Mouse (Mus musculus) embryo, embryonic 11.5 days (tissue): ENCODE measurements around the gene Nlrp4a.
"Not testable (repeated sequence)": the region's sequence is repeated elsewhere in the genome, so short reads cannot be mapped to it uniquely, and the experiment has no call there.

Experiments
- DNase-seq: peaks from one replicate; pipeline ENCODE4 v3.0.0-alpha.2; 2012; ENCODE audit warnings: low read depth, low spot score

Nlrp4a gene

DNA sequence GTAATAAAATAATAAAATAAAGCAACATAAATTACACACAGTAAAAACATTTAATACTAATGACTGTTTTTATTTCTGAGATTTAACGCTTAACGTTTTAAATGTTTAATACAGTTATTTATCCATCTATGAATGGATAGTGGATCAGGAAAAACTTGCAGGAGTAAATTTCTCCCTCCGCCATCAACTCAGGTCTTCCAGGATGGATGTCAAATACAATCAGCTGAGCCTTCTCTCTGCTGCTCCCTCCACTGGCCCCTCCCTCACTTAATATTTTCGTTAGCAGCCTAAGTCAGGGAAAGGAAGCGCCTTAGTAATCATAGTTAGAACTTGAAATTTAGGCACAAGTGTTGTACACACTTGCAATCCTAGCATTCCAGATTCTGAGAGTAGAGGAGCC, at the start of gene Nlrp4a:
TSS of gene Nlrp4a (plus strand) at position 301 of the 400 bp plus-strand sequence.
- DNase-seq: no peak

DNA sequence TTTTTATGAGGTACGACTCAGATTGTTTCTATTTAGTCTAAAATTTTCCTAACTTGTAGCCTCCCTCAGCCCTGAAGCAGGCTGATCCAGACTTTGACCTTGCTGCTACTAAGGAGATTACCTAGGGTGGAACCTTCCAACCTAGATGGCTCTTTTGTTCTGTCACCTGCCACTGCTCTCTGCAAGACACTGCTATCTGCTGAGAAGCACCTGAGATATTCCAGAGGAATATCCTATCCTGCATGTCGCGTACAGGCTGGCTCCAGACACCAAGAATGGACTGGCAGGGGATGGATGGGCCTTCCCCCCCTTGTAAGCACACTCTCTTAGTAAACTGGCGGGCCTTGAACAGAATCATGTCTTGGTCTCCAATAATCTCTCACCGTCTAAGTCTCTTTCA, 48.2 kb upstream of the Nlrp4a start:
- DNase-seq: not testable (repeated sequence)

DNA sequence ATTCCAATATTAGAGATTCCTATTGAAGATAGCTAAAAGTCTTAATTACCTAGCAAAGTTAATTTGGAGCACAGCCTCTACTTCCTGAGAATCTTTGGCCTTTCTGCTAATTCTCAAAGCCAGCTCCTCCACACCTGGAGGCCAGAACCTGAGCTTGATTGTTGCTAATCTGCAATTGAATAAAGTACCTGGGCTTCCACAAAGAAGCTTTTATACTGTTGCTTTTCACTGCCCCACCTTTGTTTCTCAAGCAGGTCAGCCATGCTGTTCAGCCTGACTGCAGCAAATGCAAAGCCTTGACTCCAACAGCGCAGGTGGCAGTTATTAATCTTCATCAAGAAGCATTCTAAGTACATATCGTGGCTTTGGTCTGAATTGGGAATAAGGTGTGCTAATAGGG, 43.8 kb upstream of the Nlrp4a start:
- DNase-seq: not testable (repeated sequence)

DNA sequence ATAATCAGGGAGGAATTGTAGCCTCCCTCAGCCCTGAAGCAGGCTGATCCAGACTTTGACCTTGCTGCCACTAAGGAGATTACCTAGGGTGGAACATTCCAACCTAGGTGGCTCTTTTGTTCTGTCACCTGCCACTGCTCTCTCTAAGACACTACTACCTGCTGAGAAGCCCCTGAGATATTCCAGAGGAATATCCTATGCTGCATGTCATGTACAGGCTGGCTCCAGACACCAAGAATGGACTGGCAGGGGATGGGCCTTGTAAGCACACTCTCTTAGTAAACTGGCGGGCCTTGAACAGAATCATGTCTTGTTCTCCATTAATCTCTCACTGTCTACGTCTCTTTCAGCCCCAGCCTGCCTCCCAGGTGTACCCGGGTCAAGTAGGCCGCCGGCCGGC, 43.1 kb upstream of the Nlrp4a start:
- not testable (repeated sequence) for DNase-seq

DNA sequence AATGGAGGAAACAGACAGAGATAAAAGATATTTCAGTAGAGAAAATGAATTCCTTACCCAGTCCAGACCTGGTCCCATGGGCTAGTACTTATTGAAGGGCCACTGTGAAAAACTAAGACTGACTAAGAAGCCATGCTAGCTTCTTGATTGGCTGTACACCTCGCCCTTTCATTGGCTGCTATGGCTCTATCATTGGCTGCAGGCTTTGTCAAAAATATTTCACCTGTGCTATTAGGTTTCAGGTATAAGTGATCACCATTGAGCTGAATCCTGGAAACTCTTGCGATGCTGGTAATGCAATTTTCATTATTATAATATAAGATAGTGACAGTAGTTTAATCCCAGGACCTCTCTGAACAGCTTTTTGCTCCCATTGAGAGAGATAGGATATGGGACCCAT, 31.3 kb upstream of the Nlrp4a start, which contains the start of gene Nlrp9c:
TSS of gene Nlrp9c (minus strand) at position 101 of the 400 bp plus-strand sequence.
- DNase-seq: not testable (repeated sequence)

DNA sequence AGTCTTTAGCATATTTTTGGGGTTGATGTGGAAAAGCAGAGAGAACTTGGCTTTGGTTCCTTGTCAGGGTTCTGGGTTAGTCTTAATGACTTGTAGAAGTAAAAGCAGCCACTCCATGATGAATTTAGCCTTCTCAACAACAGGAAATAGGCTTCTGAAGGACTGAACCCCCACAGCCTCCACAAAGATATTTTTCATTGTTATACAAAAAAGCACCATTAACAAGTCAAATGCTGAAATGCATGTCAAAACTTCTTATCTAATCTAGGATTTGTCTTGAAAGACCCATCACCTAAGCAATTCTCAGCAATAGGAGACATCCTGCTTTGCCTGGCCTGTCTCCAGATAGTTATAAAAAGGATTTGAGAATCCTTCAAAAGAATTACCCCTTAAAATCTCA, 41.8 kb downstream of the Nlrp4a start:
- no peak for DNase-seq

DNA sequence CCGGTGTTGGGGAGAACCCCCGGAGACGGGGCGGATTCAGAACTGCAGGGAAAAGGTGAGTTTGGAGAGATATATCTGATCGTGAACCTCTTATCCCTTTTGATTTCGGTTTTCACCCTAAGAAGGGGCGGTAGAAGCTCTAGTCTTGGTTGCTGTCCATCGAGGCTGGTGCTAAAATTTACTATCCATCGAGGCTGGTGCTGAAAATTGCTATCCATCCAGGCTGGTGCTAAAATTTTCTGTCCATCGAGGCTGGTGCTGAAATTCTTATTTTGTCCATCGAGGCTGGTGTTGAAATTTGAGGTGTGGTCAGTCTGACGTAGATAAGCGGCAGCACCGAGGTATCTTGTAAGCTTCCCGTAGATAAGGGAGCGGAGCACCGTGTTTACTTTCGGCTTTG, 54.6 kb downstream of the Nlrp4a start:
- DNase-seq: not testable (repeated sequence)
